Mouse (Mus musculus): ENCODE measurements around the gene Catspere2.

GRCm38 (mm10) chr1:178188386-178188785, 205.2 kb downstream of the Catspere2 start:
- TF ChIP-seq CTCF (IDR thresholded peaks at IDR 0.05; ENCODE audit: insufficient read depth, low read depth, low read length) = no peak
- TF ChIP-seq POLR2A (IDR thresholded peaks at IDR 0.05; ENCODE audit: insufficient read depth, low read depth, low read length) = no peak

Measured in olfactory bulb, adult 2 months (tissue).